Mouse (Mus musculus) midbrain, postnatal 0 days (tissue): ENCODE measurements around the gene Msi1. TPM values are rescaled to one million over a fixed set of nuclear protein-coding genes. Genes with fewer than 3 reads are reported as not detected.

Experiments used
- ATAC-seq: fragments of 200-750 bp; cut with Nextera tagmentation; 2 replicates; pipeline ENCODE4 v1.8.0; 2017; ENCODE audit warnings: moderate number of reproducible peaks, mild to moderate bottlenecking, moderate TSS enrichment, moderate library complexity; ENCODE audit not compliant: low FRiP score
- DNase-seq: peaks from one replicate; pipeline ENCODE4 v3.0.0-alpha.2; 2015; ENCODE audit warnings: low spot score
- H3K27ac ChIP-seq: fragments of 300-500 bp; sonication (generic); 2 replicates; pipeline ENCODE4 v1.5.1; 2014; ENCODE audit warnings: low read depth, mild to moderate bottlenecking, low read length, mixed read lengths
- H3K27me3 ChIP-seq: fragments of 300-500 bp; sonication (generic); 2 replicates; pipeline ENCODE4 v1.6.1; 2014; ENCODE audit warnings: low read length, control low read depth, mixed read lengths; ENCODE audit not compliant: insufficient read depth
- H3K36me3 ChIP-seq: fragments of 300-500 bp; sonication (generic); 2 replicates; pipeline ENCODE4 v1.6.1; 2014; ENCODE audit warnings: low read length, control low read depth, mixed read lengths; ENCODE audit not compliant: insufficient read depth
- H3K4me1 ChIP-seq: fragments of 300-500 bp; sonication (generic); 2 replicates; pipeline ENCODE4 v1.6.1; 2014; ENCODE audit warnings: mild to moderate bottlenecking, control low read depth, antibody characterized with exemption, low read length, mixed read lengths; ENCODE audit not compliant: insufficient read depth
- H3K4me2 ChIP-seq: fragments of 300-500 bp; sonication (generic); 2 replicates; pipeline ENCODE4 v1.6.1; 2014; ENCODE audit warnings: low read depth, mild to moderate bottlenecking, low read length, mixed read lengths; ENCODE audit not compliant: poor library complexity, severe bottlenecking
- H3K4me3 ChIP-seq: fragments of 300-500 bp; sonication (generic); 2 replicates; pipeline ENCODE4 v1.5.1; 2014; ENCODE audit warnings: low read depth, mild to moderate bottlenecking, low read length, moderate library complexity
- H3K9ac ChIP-seq: fragments of 300-500 bp; sonication (generic); replicated peaks from 2 replicates; pipeline ENCODE4 v1.6.1; 2014; ENCODE audit warnings: mild to moderate bottlenecking, low read length, moderate library complexity, mixed read lengths; ENCODE audit not compliant: poor library complexity, severe bottlenecking
- H3K9me3 ChIP-seq: fragments of 300-500 bp; sonication (generic); 2 replicates; pipeline ENCODE4 v1.6.1; 2016; ENCODE audit warnings: low read length, control low read depth
- CTCF ChIP-seq: IDR thresholded peaks from 2 replicates; pipeline ENCODE4 v1.5.1; 2016; ENCODE audit warnings: antibody characterized with exemption, mild to moderate bottlenecking
- WGBS: fragments of 180-500 bp; shearing (Covaris S2); extraction: QIAGEN DNeasy Blood & Tissue Kit; methylation state at CpG from one replicate; pipeline ENCODE4 v1.1.7; 2014; 5-methylcytosine and 5-hydroxymethylcytosine counted together
- polyA plus RNA-seq: library from polyadenylated mRNA; unstranded; fragments of >200 nt; fragmentation: Nextera tagmentation; extraction: Ambion mirVana; gene quantifications from 2 replicates; pipeline ENCODE4 v1.2.1, GENCODE M21; 2015
- total RNA-seq: library from RNA; depleted of rRNA; stranded (reverse); fragments of >200 nt; gene quantifications from 2 replicates; pipeline ENCODE4 v1.2.3, GENCODE M21; 2014

The Msi1 gene
- total and polyA plus RNA-seq, 2 experiments from 2014 or later = 52.1 to 82.9 TPM

- H3K36me3 ChIP-seq = no peaks in the 10 kb centered on the region
- ATAC-seq (peak; percentile 70), DNase-seq (peak; percentile 79)
- H3K4me1 ChIP-seq = peaks cover 7% of the 10 kb centered on the region; the same call in 1 of the 2 replicates
- WGBS = 1% methylated on average over 47 of the region's 48 CpGs
- H3K9ac ChIP-seq = peak overlapping the region; percentile 72
- no peaks in the 10 kb centered on the region for H3K9me3 ChIP-seq
- peak overlapping the region; percentile 36 for H3K4me3 ChIP-seq
- TF ChIP-seq CTCF = no peak
- H3K27me3 ChIP-seq = no peaks in the 10 kb centered on the region
- H3K27ac ChIP-seq = peak overlapping the region; percentile 63; the same call in 1 of the 2 replicates
- H3K4me2 ChIP-seq = peak overlapping the region; percentile 68
Measured at GRCm38 (mm10) chr5:115397839-115398780, 31.3 kb upstream of the Msi1 start.

DNA sequence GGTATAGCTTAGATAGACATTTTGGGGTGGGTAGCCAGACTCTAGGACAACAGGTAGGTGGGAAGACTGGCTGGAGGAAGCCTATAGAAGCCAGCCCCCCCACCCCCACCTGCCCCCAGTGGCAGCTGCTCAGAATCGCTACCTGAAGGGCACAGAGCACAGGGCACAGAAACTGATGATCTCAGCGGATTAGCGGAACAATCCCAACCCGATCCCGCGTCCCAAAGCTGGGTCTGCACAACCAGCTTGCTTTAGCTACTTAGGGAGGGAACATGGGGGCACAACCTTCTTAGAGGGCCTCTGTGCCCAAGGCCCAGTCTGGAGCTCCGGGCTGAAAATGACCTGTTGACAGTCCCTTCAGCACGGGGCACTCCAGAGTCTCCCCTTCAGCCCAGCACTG lies 27.3 kb upstream of the Msi1 start:
- H3K4me1 ChIP-seq = peaks cover 7% of the 10 kb centered on the region; the same call in 1 of the 2 replicates
- H3K27ac ChIP-seq = no peak overlapping the region
- WGBS = 81% methylated on average over 8 of the region's 8 CpGs
- no peak overlapping the region for H3K4me3 ChIP-seq
- H3K27me3 ChIP-seq = no peaks in the 10 kb centered on the region
- DNase-seq = no peak
- H3K36me3 ChIP-seq = no peaks in the 10 kb centered on the region
- ATAC-seq = no peak
- no peak; the same call in 1 of the 2 replicates for TF ChIP-seq CTCF
- H3K9ac ChIP-seq = no peak overlapping the region
- no peaks in the 10 kb centered on the region for H3K9me3 ChIP-seq
- H3K4me2 ChIP-seq = no peak overlapping the region

GRCm38 (mm10) chr5:115403436-115404140 lies 25.8 kb upstream of the Msi1 start:
- DNase-seq (no peak), ATAC-seq (no peak; the same call in 1 of the 2 replicates)
- Histone ChIP-seq H3K27me3 (no peaks in the 10 kb centered on the region), H3K9ac (no peak overlapping the region), H3K27ac (no peak overlapping the region), H3K4me1 (no peaks in the 10 kb centered on the region), H3K4me2 (peak overlapping the region; percentile 40), H3K4me3 (no peak overlapping the region), H3K36me3 (no peaks in the 10 kb centered on the region), H3K9me3 (no peaks in the 10 kb centered on the region)
- TF ChIP-seq CTCF = no peak
- WGBS = 11% methylated on average over 17 of the region's 17 CpGs

DNA sequence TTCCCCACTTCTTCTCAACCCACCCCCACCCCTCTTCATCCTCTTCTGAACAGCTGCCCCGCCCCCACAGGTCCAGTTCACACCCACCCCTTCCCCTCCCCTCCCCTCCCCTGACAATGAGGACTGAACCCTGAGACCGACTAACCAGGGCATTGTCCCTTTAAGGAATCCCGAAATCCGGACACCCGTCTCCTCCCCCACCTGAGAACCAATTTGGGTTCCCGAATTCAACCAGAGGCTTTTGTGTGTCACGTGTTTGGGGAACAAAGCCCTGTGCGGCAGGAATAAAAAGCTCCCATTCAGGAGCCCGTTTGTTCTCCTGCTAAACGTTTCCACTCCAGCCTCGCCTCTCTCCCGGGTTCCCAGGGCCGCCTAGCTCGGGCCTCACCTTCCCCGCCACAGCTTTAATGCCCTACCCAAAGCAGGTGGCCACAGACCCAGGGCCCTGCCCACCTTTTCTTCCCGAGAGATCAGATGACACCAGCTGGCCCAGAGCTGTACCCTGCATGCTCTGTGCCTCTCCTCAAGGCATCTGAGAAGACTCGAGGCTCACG lies 25.1 kb upstream of the Msi1 start:
- Histone ChIP-seq H3K9ac (peak overlapping the region; percentile 56), H3K4me3 (peak overlapping the region; percentile 12; the same call in 1 of the 2 replicates), H3K27me3 (no peaks in the 10 kb centered on the region), H3K4me2 (peak overlapping the region; percentile 40), H3K9me3 (no peaks in the 10 kb centered on the region), H3K27ac (peak overlapping the region; percentile 62), H3K36me3 (no peaks in the 10 kb centered on the region), H3K4me1 (no peaks in the 10 kb centered on the region)
- peak; percentile 58 for DNase-seq
- ATAC-seq = no peak
- no peak for TF ChIP-seq CTCF
- 2% methylated on average over 17 of the region's 18 CpGs for WGBS

GRCm38 (mm10) chr5:115405205-115405604 lies 24.2 kb upstream of the Msi1 start:
- Histone ChIP-seq H3K4me2 (no peak overlapping the region), H3K27ac (no peak overlapping the region), H3K36me3 (no peaks in the 10 kb centered on the region), H3K9me3 (no peaks in the 10 kb centered on the region), H3K4me3 (no peak overlapping the region), H3K27me3 (no peaks in the 10 kb centered on the region), H3K9ac (no peak overlapping the region), H3K4me1 (no peaks in the 10 kb centered on the region)
- TF ChIP-seq CTCF = no peak
- 42% methylated on average over 8 of the region's 8 CpGs for WGBS
- no peak for DNase-seq
- ATAC-seq = no peak
